Mouse (Mus musculus) urinary bladder, postnatal 36 days (tissue): Measurements from ENCODE around the gene Ppp1r12b.

ENCODE experiments used
- DNase-seq, 2 experiments: peaks; one replicate each; pipeline ENCODE4 v3.0.0; 2022; ENCODE audit warnings: low spot score in 2 of 2, mixed read lengths in 1 of 2

Ppp1r12b gene

GRCm38 (mm10) chr1:134955637-134956176 lies at the start of gene Ppp1r12b:
Gene Ppp1r12b, minus strand, starts transcription at chr1:134955942.
- peak; percentile 89 to 94 for DNase-seq

GRCm38 (mm10) chr1:135003346-135003745 lies 47.6 kb upstream of the Ppp1r12b start:
- DNase-seq = no peak

GRCm38 (mm10) chr1:135000527-135000926 lies 44.8 kb upstream of the Ppp1r12b start:
- DNase-seq = no peak

GRCm38 (mm10) chr1:134998231-134998630 lies 42.5 kb upstream of the Ppp1r12b start:
- DNase-seq = no peak

- DNase-seq = no peak
Observed at GRCm38 (mm10) chr1:134997568-134997967, 41.8 kb upstream of the Ppp1r12b start.

GRCm38 (mm10) chr1:134996471-134996870 lies 40.7 kb upstream of the Ppp1r12b start:
- no peak for DNase-seq

- DNase-seq = no peak
Observed at GRCm38 (mm10) chr1:134995954-134996353, 40.2 kb upstream of the Ppp1r12b start.

GRCm38 (mm10) chr1:134995437-134995836 lies 39.7 kb upstream of the Ppp1r12b start:
- no peak for DNase-seq

GRCm38 (mm10) chr1:134994739-134995138 lies 39.0 kb upstream of the Ppp1r12b start:
- no peak for DNase-seq

GRCm38 (mm10) chr1:134992046-134992645 lies 36.4 kb upstream of the Ppp1r12b start:
- no peak for DNase-seq

- peak; percentile 63 to 76 for DNase-seq
Observed at GRCm38 (mm10) chr1:134989372-134989771, 33.6 kb upstream of the Ppp1r12b start.

- no peak for DNase-seq
Observed at GRCm38 (mm10) chr1:134987962-134988341, 32.2 kb upstream of the Ppp1r12b start.

- DNase-seq = peak; percentile 10 to 40
Observed at GRCm38 (mm10) chr1:134987173-134987961, 31.6 kb upstream of the Ppp1r12b start.

- DNase-seq = no peak
Observed at GRCm38 (mm10) chr1:134972920-134973319, 17.2 kb upstream of the Ppp1r12b start.

GRCm38 (mm10) chr1:134965430-134965829 lies 9.7 kb upstream of the Ppp1r12b start:
- no peak for DNase-seq

GRCm38 (mm10) chr1:134962821-134963220 lies 7.1 kb upstream of the Ppp1r12b start:
- no peak for DNase-seq

GRCm38 (mm10) chr1:134962053-134962803 lies 6.5 kb upstream of the Ppp1r12b start, which contains the start of gene Ube2t:
Gene Ube2t, plus strand, starts transcription at chr1:134962565.
- DNase-seq = peak; percentile 90 to 94

- DNase-seq = no peak
Observed at GRCm38 (mm10) chr1:134960634-134961033, 4.9 kb upstream of the Ppp1r12b start.

GRCm38 (mm10) chr1:134955050-134955636 lies 599 bp downstream of the Ppp1r12b start:
- no peak for DNase-seq

- no peak for DNase-seq
Observed at GRCm38 (mm10) chr1:134949946-134950345, 5.8 kb downstream of the Ppp1r12b start.

GRCm38 (mm10) chr1:134947590-134947989 lies 8.2 kb downstream of the Ppp1r12b start:
- DNase-seq = no peak

- no peak for DNase-seq
Observed at GRCm38 (mm10) chr1:134942898-134943297, 12.8 kb downstream of the Ppp1r12b start.
